ENCODE assay signal across 8 mouse cellular contexts in genomic region chr10:128412055-128412381, GRCm38 (mm10). TPM values are rescaled to one million over a fixed set of nuclear protein-coding genes. Genes with fewer than 3 reads are reported as not detected.
DNase-seq lines count a peak whose midpoint lies in the region; ATAC-seq and TF ChIP-seq lines count a peak whose summit lies in the region.

No protein-coding gene starts in this region.

- under 1% methylated on average over 14 of the region's 14 CpGs for WGBS in heart, embryonic 10.5 days
- WGBS in hindbrain, embryonic 13.5 days: under 1% methylated on average over 14 of the region's 14 CpGs
- WGBS in liver, postnatal 0 days (ENCODE audit: insufficient replicate concordance): 3% methylated on average over 14 of the region's 14 CpGs
- WGBS in stomach, embryonic 14.5 days: 1% methylated on average over 14 of the region's 14 CpGs

- TF ChIP-seq EP300 in ES-Bruce4 (IDR thresholded peaks at IDR 0.05; ENCODE audit: insufficient read depth, low read depth, low read length): no peak
- no peak for TF ChIP-seq EP300 in liver, postnatal 0 days (IDR thresholded peaks at IDR 0.05; ENCODE audit: low read depth)

- peak overlapping the region; percentile 90 for H3K4me2 ChIP-seq in hindbrain, embryonic 13.5 days
- peak overlapping the region; percentile 94 for H3K4me2 ChIP-seq in liver, postnatal 0 days (ENCODE audit: low read depth, low read length)
- peak overlapping the region; percentile 94 for H3K4me2 ChIP-seq in stomach, embryonic 14.5 days (replicated peaks; ENCODE audit: low read depth, low read length)

- no peak for TF ChIP-seq POLR2A in ES-Bruce4 (IDR thresholded peaks at IDR 0.05; ENCODE audit: insufficient read depth, low read length)
- no peak for TF ChIP-seq POLR2A in cortical plate, adult 2 months (IDR thresholded peaks at IDR 0.05; ENCODE audit: extremely low read depth, insufficient read depth, low read length)

- H3K9me3 ChIP-seq in heart, embryonic 10.5 days: no peaks in the 10 kb centered on the region
- H3K9me3 ChIP-seq in ES-Bruce4 (replicated peaks; ENCODE audit: control insufficient read depth, insufficient read depth, low read length, poor library complexity, severe bottlenecking): no peaks in the 10 kb centered on the region
- H3K9me3 ChIP-seq in hindbrain, embryonic 13.5 days: no peaks in the 10 kb centered on the region
- no peaks in the 10 kb centered on the region for H3K9me3 ChIP-seq in liver, postnatal 0 days (ENCODE audit: low read length)
- H3K9me3 ChIP-seq in stomach, embryonic 14.5 days (ENCODE audit: control insufficient read depth, low read depth, low read length): no peaks in the 10 kb centered on the region

- H3K9ac ChIP-seq in ES-Bruce4 (ENCODE audit: low read depth, poor library complexity, severe bottlenecking): peak overlapping the region; percentile 77
- H3K9ac ChIP-seq in hindbrain, embryonic 13.5 days: peak overlapping the region; percentile 96
- peak overlapping the region; percentile 82 for H3K9ac ChIP-seq in liver, postnatal 0 days (replicated peaks)
- peak overlapping the region; percentile 77 for H3K9ac ChIP-seq in stomach, embryonic 14.5 days (replicated peaks; ENCODE audit: low read depth, low read length)

- ATAC-seq in hindbrain, embryonic 13.5 days (ENCODE audit: low FRiP score): no peak
- no peak for ATAC-seq in liver, postnatal 0 days
- no peak for ATAC-seq in stomach, embryonic 14.5 days (ENCODE audit: insufficient number of reproducible peaks, insufficient read depth, low FRiP score, low read depth)
- ATAC-seq in activated CD4-positive, CD25-positive, alpha-beta regulatory T cell, adult 4 months: no peak

- no peaks in the 10 kb centered on the region for H3K27me3 ChIP-seq in heart, embryonic 10.5 days (ENCODE audit: insufficient read depth, poor library complexity, severe bottlenecking)
- no peaks in the 10 kb centered on the region for H3K27me3 ChIP-seq in ES-Bruce4 (ENCODE audit: control insufficient read depth, insufficient read depth, low read length, poor library complexity, severe bottlenecking)
- H3K27me3 ChIP-seq in hindbrain, embryonic 13.5 days: no peaks in the 10 kb centered on the region
- H3K27me3 ChIP-seq in liver, postnatal 0 days (ENCODE audit: insufficient read depth, low read length): no peaks in the 10 kb centered on the region
- no peaks in the 10 kb centered on the region for H3K27me3 ChIP-seq in stomach, embryonic 14.5 days (ENCODE audit: control insufficient read depth, insufficient read depth, low read length)

- H3K4me1 ChIP-seq in heart, embryonic 10.5 days: peaks cover 46% of the 10 kb centered on the region
- peaks cover 1% of the 10 kb centered on the region for H3K4me1 ChIP-seq in ES-Bruce4 (ENCODE audit: control insufficient read depth, insufficient read depth, low read length)
- peaks cover 7% of the 10 kb centered on the region; the same call in 1 of the 2 replicates for H3K4me1 ChIP-seq in cortical plate, adult 2 months (ENCODE audit: control insufficient read depth, insufficient read depth, low read length)
- peaks cover 55% of the 10 kb centered on the region for H3K4me1 ChIP-seq in hindbrain, embryonic 13.5 days (replicated peaks)
- H3K4me1 ChIP-seq in liver, postnatal 0 days (ENCODE audit: insufficient read depth): peaks cover 30% of the 10 kb centered on the region
- H3K4me1 ChIP-seq in stomach, embryonic 14.5 days (ENCODE audit: control insufficient read depth, insufficient read depth, low read length): peaks cover 15% of the 10 kb centered on the region; the same call in 1 of the 2 replicates

- H3K36me3 ChIP-seq in heart, embryonic 10.5 days: peaks cover 38% of the 10 kb centered on the region
- H3K36me3 ChIP-seq in ES-Bruce4 (ENCODE audit: control insufficient read depth, insufficient read depth, low read length, poor library complexity, severe bottlenecking): peaks cover 15% of the 10 kb centered on the region
- peaks cover 42% of the 10 kb centered on the region for H3K36me3 ChIP-seq in hindbrain, embryonic 13.5 days
- peaks cover 21% of the 10 kb centered on the region for H3K36me3 ChIP-seq in liver, postnatal 0 days (replicated peaks; ENCODE audit: insufficient read depth, low read length)
- H3K36me3 ChIP-seq in stomach, embryonic 14.5 days (ENCODE audit: control insufficient read depth, insufficient read depth, low read length): peaks cover 28% of the 10 kb centered on the region

- no peak for TF ChIP-seq CTCF in ES-Bruce4 (IDR thresholded peaks at IDR 0.05; ENCODE audit: low read depth, low read length)
- no peak for TF ChIP-seq CTCF in cortical plate, adult 2 months (IDR thresholded peaks at IDR 0.05; ENCODE audit: extremely low read depth, insufficient read depth, low read length)
- TF ChIP-seq CTCF in liver, postnatal 0 days (IDR thresholded peaks at IDR 0.05; ENCODE audit: low read depth): no peak

- peak overlapping the region; percentile 92 for H3K27ac ChIP-seq in heart, embryonic 10.5 days
- no peak overlapping the region for H3K27ac ChIP-seq in ES-Bruce4 (ENCODE audit: insufficient read depth, low read length)
- 0 out of 2 replicates have a peak overlapping the region, but pooled peaks have one; percentile 32 for H3K27ac ChIP-seq in cortical plate, adult 2 months (ENCODE audit: insufficient read depth, low read length)
- peak overlapping the region; percentile 97 for H3K27ac ChIP-seq in hindbrain, embryonic 13.5 days
- peak overlapping the region; percentile 86; the same call in 1 of the 2 replicates for H3K27ac ChIP-seq in liver, postnatal 0 days (ENCODE audit: low read depth)
- peak overlapping the region; percentile 92 for H3K27ac ChIP-seq in stomach, embryonic 14.5 days (ENCODE audit: low read length)

- peak overlapping the region; percentile 98 for H3K4me3 ChIP-seq in heart, embryonic 10.5 days
- H3K4me3 ChIP-seq in ES-Bruce4 (ENCODE audit: low read depth, low read length): peak overlapping the region; percentile 73
- peak overlapping the region; percentile 78 for H3K4me3 ChIP-seq in cortical plate, adult 2 months (ENCODE audit: insufficient read depth, low read length)
- H3K4me3 ChIP-seq in hindbrain, embryonic 13.5 days: peak overlapping the region; percentile 93
- H3K4me3 ChIP-seq in liver, postnatal 0 days (ENCODE audit: low read depth, low read length): peak overlapping the region; percentile 78
- H3K4me3 ChIP-seq in stomach, embryonic 14.5 days (ENCODE audit: low read depth, low read length): peak overlapping the region; percentile 76

- DNase-seq in heart, embryonic 10.5 days (ENCODE audit: low spot score): no peak
- no peak for DNase-seq in heart, adult 18-20 months
- no peak for DNase-seq in liver, postnatal 0 days

RNA-seq across cellular contexts. Expression of gene Rnf41, which starts 0.6 kb away (rescaled TPM):
- polyA plus RNA-seq in heart, embryonic 10.5 days (2016; fragmentation: Nextera tagmentation; extraction: Ambion mirVana): 31.0 and 34.3 TPM in 2 replicates
- total RNA-seq in heart, adult 18-20 months (2021): 10 to 100 TPM; 16.6 to 17.2 TPM
- polyA plus RNA-seq in ES-Bruce4 (2011; ENCODE audit: insufficient read depth, insufficient read length, low read depth, missing spikeins): 33.3 and 37.4 TPM in 2 replicates
- 78.2 and 78.5 TPM in 2 replicates for polyA plus RNA-seq in cortical plate, adult 2 months (2012; rRNA removed)
- 81.9 and 83.8 TPM in 2 replicates for polyA plus RNA-seq in hindbrain, embryonic 13.5 days (2015; fragmentation: Nextera tagmentation; extraction: Ambion mirVana)
- 7.2 and 7.3 TPM in 2 replicates for polyA plus RNA-seq in liver, postnatal 0 days (2015; fragmentation: Nextera tagmentation; extraction: Ambion mirVana)
- 31.9 and 34.6 TPM in 2 replicates for polyA plus RNA-seq in stomach, embryonic 14.5 days (2014; fragmentation: Nextera tagmentation; extraction: Ambion mirVana)
- polyA plus RNA-seq in activated CD4-positive, CD25-positive, alpha-beta regulatory T cell, adult 4 months (2017; shearing (Covaris generic)): 10 to 100 TPM; 26.1 to 39.3 TPM

RNA-seq across cellular contexts. Expression of gene Nabp2, which starts 0.7 kb away (rescaled TPM):
- polyA plus RNA-seq in heart, embryonic 10.5 days (2016; fragmentation: Nextera tagmentation; extraction: Ambion mirVana): 76.5 and 87.9 TPM in 2 replicates
- total RNA-seq in heart, adult 18-20 months (2021): 10 to 100 TPM; 41.0 to 42.8 TPM
- 79.3 and 82.9 TPM in 2 replicates for polyA plus RNA-seq in ES-Bruce4 (2011; ENCODE audit: insufficient read depth, insufficient read length, low read depth, missing spikeins)
- 79.4 and 83.4 TPM in 2 replicates for polyA plus RNA-seq in cortical plate, adult 2 months (2012; rRNA removed)
- 126 and 139 TPM in 2 replicates for polyA plus RNA-seq in hindbrain, embryonic 13.5 days (2015; fragmentation: Nextera tagmentation; extraction: Ambion mirVana)
- 33.7 and 33.8 TPM in 2 replicates for polyA plus RNA-seq in liver, postnatal 0 days (2015; fragmentation: Nextera tagmentation; extraction: Ambion mirVana)
- polyA plus RNA-seq in stomach, embryonic 14.5 days (2014; fragmentation: Nextera tagmentation; extraction: Ambion mirVana): 76.6 and 86.7 TPM in 2 replicates
- 10 to 100 TPM; 75.0 to 81.0 TPM for polyA plus RNA-seq in activated CD4-positive, CD25-positive, alpha-beta regulatory T cell, adult 4 months (2017; shearing (Covaris generic))

RNA-seq across cellular contexts. Expression of gene Slc39a5, which starts 11.0 kb away (rescaled TPM):
- 0.07 and 2.4 TPM in 2 replicates for polyA plus RNA-seq in heart, embryonic 10.5 days (2016; fragmentation: Nextera tagmentation; extraction: Ambion mirVana)
- total RNA-seq in heart, adult 18-20 months (2021): not detected
- polyA plus RNA-seq in ES-Bruce4 (2011; ENCODE audit: insufficient read depth, insufficient read length, low read depth, missing spikeins): 0.31 TPM in 1 of 2 replicates, not detected in the other
- 0.51 and 0.73 TPM in 2 replicates for polyA plus RNA-seq in cortical plate, adult 2 months (2012; rRNA removed)
- not detected in 2 replicates for polyA plus RNA-seq in hindbrain, embryonic 13.5 days (2015; fragmentation: Nextera tagmentation; extraction: Ambion mirVana)
- polyA plus RNA-seq in liver, postnatal 0 days (2015; fragmentation: Nextera tagmentation; extraction: Ambion mirVana): 59.0 and 64.1 TPM in 2 replicates
- 3.4 and 3.7 TPM in 2 replicates for polyA plus RNA-seq in stomach, embryonic 14.5 days (2014; fragmentation: Nextera tagmentation; extraction: Ambion mirVana)
- not detected for polyA plus RNA-seq in activated CD4-positive, CD25-positive, alpha-beta regulatory T cell, adult 4 months (2017; shearing (Covaris generic))

RNA-seq across cellular contexts. Expression of gene Ankrd52, which starts 35.1 kb away (rescaled TPM):
- polyA plus RNA-seq in heart, embryonic 10.5 days (2016; fragmentation: Nextera tagmentation; extraction: Ambion mirVana): 10.9 and 12.7 TPM in 2 replicates
- total RNA-seq in heart, adult 18-20 months (2021): 10 to 100 TPM; 38.1 to 40.3 TPM
- polyA plus RNA-seq in ES-Bruce4 (2011; ENCODE audit: insufficient read depth, insufficient read length, low read depth, missing spikeins): 28.8 and 29.0 TPM in 2 replicates
- polyA plus RNA-seq in cortical plate, adult 2 months (2012; rRNA removed): 30.0 and 30.4 TPM in 2 replicates
- 11.7 and 12.9 TPM in 2 replicates for polyA plus RNA-seq in hindbrain, embryonic 13.5 days (2015; fragmentation: Nextera tagmentation; extraction: Ambion mirVana)
- polyA plus RNA-seq in liver, postnatal 0 days (2015; fragmentation: Nextera tagmentation; extraction: Ambion mirVana): 2.0 and 2.7 TPM in 2 replicates
- polyA plus RNA-seq in stomach, embryonic 14.5 days (2014; fragmentation: Nextera tagmentation; extraction: Ambion mirVana): 16.7 and 17.8 TPM in 2 replicates
- polyA plus RNA-seq in activated CD4-positive, CD25-positive, alpha-beta regulatory T cell, adult 4 months (2017; shearing (Covaris generic)): 1 to 10 TPM; 2.6 to 4.5 TPM

RNA-seq across cellular contexts. Expression of gene Coq10a, which starts 43.2 kb away (rescaled TPM):
- 9.7 and 10.7 TPM in 2 replicates for polyA plus RNA-seq in heart, embryonic 10.5 days (2016; fragmentation: Nextera tagmentation; extraction: Ambion mirVana)
- 100 to 1,000 TPM; 365 to 392 TPM for total RNA-seq in heart, adult 18-20 months (2021)
- polyA plus RNA-seq in ES-Bruce4 (2011; ENCODE audit: insufficient read depth, insufficient read length, low read depth, missing spikeins): 18.7 and 20.2 TPM in 2 replicates
- 101 and 103 TPM in 2 replicates for polyA plus RNA-seq in cortical plate, adult 2 months (2012; rRNA removed)
- 31.1 and 37.6 TPM in 2 replicates for polyA plus RNA-seq in hindbrain, embryonic 13.5 days (2015; fragmentation: Nextera tagmentation; extraction: Ambion mirVana)
- polyA plus RNA-seq in liver, postnatal 0 days (2015; fragmentation: Nextera tagmentation; extraction: Ambion mirVana): 8.5 and 11.2 TPM in 2 replicates
- 12.9 and 13.0 TPM in 2 replicates for polyA plus RNA-seq in stomach, embryonic 14.5 days (2014; fragmentation: Nextera tagmentation; extraction: Ambion mirVana)
- 10 to 100 TPM; 14.3 to 20.3 TPM for polyA plus RNA-seq in activated CD4-positive, CD25-positive, alpha-beta regulatory T cell, adult 4 months (2017; shearing (Covaris generic))

Comparison
In these comparisons a context has a peak if more than half of its experiments do, and no peak if none do; other contexts are left out.
1. RNA of gene Slc39a5, which starts 11.0 kb away (polyA plus RNA-seq): 59.0 to 64.1 TPM in liver, postnatal 0 days; 3.4 to 3.7 TPM in stomach, embryonic 14.5 days, 0.07 to 2.4 TPM in heart, embryonic 10.5 days, 0.51 to 0.73 TPM in cortical plate, adult 2 months, 0.31 TPM in ES-Bruce4, not detected in activated CD4-positive, CD25-positive, alpha-beta regulatory T cell, adult 4 months and not detected in hindbrain, embryonic 13.5 days; every median in the first group is over 10 times any median in the second.
2. Peak in every context shown above with its lines, with median percentiles within 50 percentile points of each other: H3K4me3 ChIP-seq, H3K9ac ChIP-seq and H3K4me2 ChIP-seq.